Comparison of ENCODE assay signal across 23 mouse cellular contexts in genomic region chr5:33920924-33921323, GRCm38 (mm10). TPM values are rescaled to one million over a fixed set of nuclear protein-coding genes. Genes with fewer than 3 reads are reported as not detected.
DNase-seq lines count a peak whose midpoint lies in the region; ATAC-seq and TF ChIP-seq lines count a peak whose summit lies in the region.
"Had no signal": no experiment of that assay in that cellular context is flagged by ENCODE, and none has a peak within 500 bp of the region (broad histone marks: within the 10 kb centered on the region; RNA-seq: fewer than 3 reads in every experiment).

No protein-coding gene starts in this region.

- no peak overlapping the region for H3K4me2 ChIP-seq in midbrain, embryonic 11.5 days
- H3K4me2 ChIP-seq in midbrain, embryonic 14.5 days (ENCODE audit: low read length), result no peak overlapping the region
- H3K4me2 ChIP-seq: forebrain, embryonic 15.5 days; hindbrain, embryonic 12.5 days; midbrain, embryonic 12.5 days; neural tube, embryonic 13.5 days had no signal

- no peak for TF ChIP-seq POLR2A in kidney, adult 2 months (IDR thresholded peaks at IDR 0.05; ENCODE audit: low read depth, low read length)

- WGBS in heart, embryonic 10.5 days, result 32% methylated on average over 4 of the region's 4 CpGs
- 90% methylated on average over 4 of the region's 4 CpGs for WGBS in midbrain, embryonic 11.5 days
- 92% methylated on average over 4 of the region's 4 CpGs for WGBS in midbrain, embryonic 14.5 days
- 76% methylated on average over 4 of the region's 4 CpGs for WGBS in kidney, adult 2 months

- TF ChIP-seq CTCF in kidney, adult 2 months (conservative IDR thresholded peaks at IDR 0.05; ENCODE audit: insufficient read depth, insufficient read length, low read depth, low read length), result no peak

- no peak overlapping the region for H3K9ac ChIP-seq in midbrain, embryonic 11.5 days (ENCODE audit: low read length)
- H3K9ac ChIP-seq in midbrain, embryonic 14.5 days (replicated peaks; ENCODE audit: low read length), result no peak overlapping the region
- H3K9ac ChIP-seq: forebrain, embryonic 15.5 days; hindbrain, embryonic 12.5 days; liver, postnatal 0 days; midbrain, embryonic 12.5 days; neural tube, embryonic 13.5 days had no signal

- DNase-seq in heart, embryonic 10.5 days (ENCODE audit: low spot score), result peak; percentile 66
- no peak for DNase-seq in heart, postnatal 10 days
- peak; percentile 53 for DNase-seq in midbrain, embryonic 11.5 days (ENCODE audit: low spot score, missing footprints)
- DNase-seq in midbrain, embryonic 14.5 days, result no peak
- no peak for DNase-seq in kidney, adult 2 months
- DNase-seq in frontal cortex, adult 2 months (ENCODE audit: extremely low spot score in 1 of 2, low spot score in 1 of 2), result no peak
- DNase-seq: adrenal gland, adult 8-10 months; B cell, adult 2 months; cerebellum, postnatal 14 days; embryo, embryonic 11 days; kidney, adult 8-10 months; kidney, postnatal 14 days; layer of hippocampus, adult 9-11 months; liver, postnatal 0 days; lung, postnatal 14 days; thymus, postnatal 4 days had no signal

- no peak overlapping the region for H3K27ac ChIP-seq in heart, embryonic 10.5 days
- no peak overlapping the region for H3K27ac ChIP-seq in midbrain, embryonic 11.5 days (ENCODE audit: low read depth, low read length)
- H3K27ac ChIP-seq in midbrain, embryonic 14.5 days (replicated peaks; ENCODE audit: low read depth, low read length), result no peak overlapping the region
- no peak overlapping the region for H3K27ac ChIP-seq in kidney, adult 2 months (ENCODE audit: insufficient read depth, low read depth, low read length)
- H3K27ac ChIP-seq: forebrain, embryonic 15.5 days; hindbrain, embryonic 12.5 days; left cerebral cortex, adult 2 months; limb, embryonic 10.5 days; midbrain, embryonic 12.5 days; neural tube, embryonic 13.5 days had no signal

- no peaks in the 10 kb centered on the region for H3K9me3 ChIP-seq in heart, embryonic 10.5 days
- H3K9me3 ChIP-seq in midbrain, embryonic 11.5 days (ENCODE audit: control insufficient read depth, low read length), result no peaks in the 10 kb centered on the region
- H3K9me3 ChIP-seq in midbrain, embryonic 14.5 days (ENCODE audit: control insufficient read depth, low read length), result no peaks in the 10 kb centered on the region
- H3K9me3 ChIP-seq: forebrain, embryonic 15.5 days; hindbrain, embryonic 12.5 days; limb, embryonic 10.5 days; midbrain, embryonic 12.5 days; neural tube, embryonic 13.5 days had no signal

- H3K36me3 ChIP-seq in heart, embryonic 10.5 days, result peaks cover 71% of the 10 kb centered on the region
- H3K36me3 ChIP-seq in midbrain, embryonic 11.5 days (ENCODE audit: control insufficient read depth, insufficient read depth, low read length), result peaks cover 15% of the 10 kb centered on the region
- H3K36me3 ChIP-seq in midbrain, embryonic 14.5 days (ENCODE audit: control insufficient read depth, insufficient read depth, low read length), result peaks cover 53% of the 10 kb centered on the region
- peaks cover 6% of the 10 kb centered on the region for H3K36me3 ChIP-seq in kidney, adult 2 months (ENCODE audit: control insufficient read depth, insufficient read depth, low read length)

- intact Hi-C loops in heart, postnatal 10 days (cut with DNase I), result no loop called here

- H3K4me3 ChIP-seq in heart, embryonic 10.5 days, result no peak overlapping the region
- no peak overlapping the region for H3K4me3 ChIP-seq in midbrain, embryonic 11.5 days (ENCODE audit: low read depth, low read length)
- H3K4me3 ChIP-seq in midbrain, embryonic 14.5 days (replicated peaks; ENCODE audit: low read depth, low read length), result no peak overlapping the region
- no peak overlapping the region for H3K4me3 ChIP-seq in kidney, adult 2 months (ENCODE audit: insufficient read depth, low read depth, low read length)
- H3K4me3 ChIP-seq: forebrain, embryonic 15.5 days; hindbrain, embryonic 12.5 days; left cerebral cortex, adult 2 months; limb, embryonic 10.5 days; midbrain, embryonic 12.5 days; neural tube, embryonic 13.5 days had no signal

- H3K4me1 ChIP-seq in heart, embryonic 10.5 days, result 0 out of 2 replicates have a peak, but pooled peaks cover 3% of the 10 kb centered on the region
- no peaks in the 10 kb centered on the region for H3K4me1 ChIP-seq in midbrain, embryonic 11.5 days (ENCODE audit: control insufficient read depth, insufficient read depth, low read length)
- H3K4me1 ChIP-seq in midbrain, embryonic 14.5 days (ENCODE audit: control insufficient read depth, insufficient read depth, low read length), result no peaks in the 10 kb centered on the region
- peaks cover 4% of the 10 kb centered on the region; the same call in 1 of the 2 replicates for H3K4me1 ChIP-seq in kidney, adult 2 months (ENCODE audit: control insufficient read depth, insufficient read depth, low read length)
- H3K4me1 ChIP-seq: forebrain, embryonic 15.5 days; hindbrain, embryonic 12.5 days; limb, embryonic 10.5 days; midbrain, embryonic 12.5 days; neural tube, embryonic 13.5 days had no signal

- no peak for ATAC-seq in midbrain, embryonic 11.5 days (ENCODE audit: low FRiP score)
- ATAC-seq in midbrain, embryonic 14.5 days (ENCODE audit: low FRiP score, low TSS enrichment), result no peak
- peak; percentile 66 for ATAC-seq in megakaryocyte, adult 5-6 weeks (ENCODE audit: poor library complexity, severe bottlenecking)
- ATAC-seq: forebrain, embryonic 15.5 days; liver, postnatal 0 days had no signal

- no peaks in the 10 kb centered on the region for H3K27me3 ChIP-seq in heart, embryonic 10.5 days (ENCODE audit: insufficient read depth, poor library complexity, severe bottlenecking)
- H3K27me3 ChIP-seq in midbrain, embryonic 11.5 days (ENCODE audit: control insufficient read depth, insufficient read depth, low read length), result no peaks in the 10 kb centered on the region
- no peaks in the 10 kb centered on the region for H3K27me3 ChIP-seq in midbrain, embryonic 14.5 days (ENCODE audit: control insufficient read depth, insufficient read depth, low read length)
- H3K27me3 ChIP-seq in kidney, adult 2 months (replicated peaks; ENCODE audit: control insufficient read depth, insufficient read depth, low read length), result no peaks in the 10 kb centered on the region
- H3K27me3 ChIP-seq: forebrain, embryonic 15.5 days; hindbrain, embryonic 12.5 days; midbrain, embryonic 12.5 days; neural tube, embryonic 13.5 days had no signal

RNA-seq across cellular contexts. Expression of gene Nelfa, which starts 15.3 kb away (rescaled TPM):
- 46.0 and 62.2 TPM in 2 replicates for polyA plus RNA-seq in heart, embryonic 10.5 days (2016; fragmentation: Nextera tagmentation; extraction: Ambion mirVana)
- total RNA-seq in heart, postnatal 10 days (2021), result 10 to 100 TPM; 12.6 to 15.3 TPM
- polyA plus RNA-seq in midbrain, embryonic 11.5 days (2014; fragmentation: Nextera tagmentation; extraction: Ambion mirVana), result 57.3 and 63.9 TPM in 2 replicates
- polyA plus RNA-seq in midbrain, embryonic 14.5 days (2014; fragmentation: Nextera tagmentation; extraction: Ambion mirVana), result 37.6 and 41.4 TPM in 2 replicates
- total RNA-seq in megakaryocyte, adult 5-6 weeks (2015), result 26.5 and 28.4 TPM in 2 replicates
- 25.6 and 30.7 TPM in 2 replicates for total RNA-seq in megakaryocyte, adult 5-6 weeks (2017)
- 23.0 and 24.6 TPM in 2 replicates for polyA plus RNA-seq in kidney, adult 2 months (2012; rRNA removed)
- 29.9 and 33.4 TPM in 2 replicates for polyA plus RNA-seq in frontal cortex, adult 2 months (2012; rRNA removed)

Comparison
In these comparisons a context has a peak if more than half of its experiments do, and no peak if none do; other contexts are left out.
1. DNase-seq: peak in heart, embryonic 10.5 days (single experiment) and midbrain, embryonic 11.5 days (single experiment); none in heart, postnatal 10 days (0 of 2), midbrain, embryonic 14.5 days (single experiment), kidney, adult 2 months (single experiment) and frontal cortex, adult 2 months (0 of 2).